Mouse (Mus musculus): ENCODE results near the gene Kcmf1.
"Not testable (repeated sequence)": the region's sequence is repeated elsewhere in the genome, so short reads cannot be mapped to it uniquely, and the experiment has no call there.

The Kcmf1 gene

GRCm38 (mm10) chr6:72840867-72841780 lies 58.7 kb downstream of the Kcmf1 start:
- DNase-seq: no peak

GRCm38 (mm10) chr6:72837756-72838155 lies 62.0 kb downstream of the Kcmf1 start:
- no peak for DNase-seq

- DNase-seq: no peak
Measured at GRCm38 (mm10) chr6:72834518-72834917, 65.3 kb downstream of the Kcmf1 start.

- no peak for DNase-seq
Measured at GRCm38 (mm10) chr6:72831858-72832257, 67.9 kb downstream of the Kcmf1 start.

GRCm38 (mm10) chr6:72831276-72831675 lies 68.5 kb downstream of the Kcmf1 start:
- DNase-seq: peak; percentile 64

GRCm38 (mm10) chr6:72828857-72829256 lies 70.9 kb downstream of the Kcmf1 start:
- DNase-seq: peak; percentile 15

GRCm38 (mm10) chr6:72828037-72828436 lies 71.7 kb downstream of the Kcmf1 start:
- DNase-seq: not testable (repeated sequence)

- no peak for DNase-seq
Measured at GRCm38 (mm10) chr6:72825762-72826161, 74.0 kb downstream of the Kcmf1 start.

GRCm38 (mm10) chr6:72824971-72825737 lies 74.6 kb downstream of the Kcmf1 start:
- peak; percentile 9 for DNase-seq

- no peak for DNase-seq
Measured at GRCm38 (mm10) chr6:72813456-72813855, 86.3 kb downstream of the Kcmf1 start.

- DNase-seq: no peak
Measured at GRCm38 (mm10) chr6:72810248-72810647, 89.5 kb downstream of the Kcmf1 start.

GRCm38 (mm10) chr6:72809522-72810149 lies 90.1 kb downstream of the Kcmf1 start:
- no peak for DNase-seq

GRCm38 (mm10) chr6:72808342-72808741 lies 91.4 kb downstream of the Kcmf1 start:
- DNase-seq: no peak

GRCm38 (mm10) chr6:72803669-72804068 lies 96.1 kb downstream of the Kcmf1 start:
- no peak for DNase-seq

- DNase-seq: no peak
Measured at GRCm38 (mm10) chr6:72802119-72802518, 97.7 kb downstream of the Kcmf1 start.

GRCm38 (mm10) chr6:72800641-72801040 lies 99.1 kb downstream of the Kcmf1 start:
- DNase-seq: no peak

- no peak for DNase-seq
Measured at GRCm38 (mm10) chr6:72797763-72798162, 102.0 kb downstream of the Kcmf1 start.

GRCm38 (mm10) chr6:72795444-72795843 lies 104.3 kb downstream of the Kcmf1 start:
- no peak for DNase-seq

- DNase-seq: no peak
Measured at GRCm38 (mm10) chr6:72794870-72795269, 104.9 kb downstream of the Kcmf1 start.

GRCm38 (mm10) chr6:72792641-72793040 lies 107.1 kb downstream of the Kcmf1 start:
- no peak for DNase-seq
